Mouse (Mus musculus): ENCODE data around the gene Cep19.

Gene Cep19

DNA sequence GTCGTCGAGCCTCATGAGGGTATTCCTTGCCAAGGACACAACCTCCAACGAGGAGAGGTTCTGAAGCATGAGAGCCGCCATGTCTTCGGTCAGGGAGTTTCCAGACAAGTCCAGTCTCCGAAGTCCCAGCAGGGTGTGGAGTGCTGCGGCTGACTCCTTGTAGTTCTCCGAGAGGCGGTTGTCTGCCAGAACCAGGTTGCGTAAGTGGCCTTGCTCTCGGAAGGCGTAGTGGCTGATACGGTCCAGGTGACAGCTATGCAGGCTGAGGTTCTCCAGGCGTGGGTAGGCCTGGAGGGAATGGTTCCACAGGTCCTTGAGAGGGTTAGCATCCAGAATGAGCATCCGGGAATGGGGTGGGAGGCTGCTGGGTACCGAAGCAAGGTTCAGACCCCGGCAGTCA lies 45.0 kb downstream of the Cep19 start:
- no peak for DNase-seq (ENCODE audit: low spot score)

DNA sequence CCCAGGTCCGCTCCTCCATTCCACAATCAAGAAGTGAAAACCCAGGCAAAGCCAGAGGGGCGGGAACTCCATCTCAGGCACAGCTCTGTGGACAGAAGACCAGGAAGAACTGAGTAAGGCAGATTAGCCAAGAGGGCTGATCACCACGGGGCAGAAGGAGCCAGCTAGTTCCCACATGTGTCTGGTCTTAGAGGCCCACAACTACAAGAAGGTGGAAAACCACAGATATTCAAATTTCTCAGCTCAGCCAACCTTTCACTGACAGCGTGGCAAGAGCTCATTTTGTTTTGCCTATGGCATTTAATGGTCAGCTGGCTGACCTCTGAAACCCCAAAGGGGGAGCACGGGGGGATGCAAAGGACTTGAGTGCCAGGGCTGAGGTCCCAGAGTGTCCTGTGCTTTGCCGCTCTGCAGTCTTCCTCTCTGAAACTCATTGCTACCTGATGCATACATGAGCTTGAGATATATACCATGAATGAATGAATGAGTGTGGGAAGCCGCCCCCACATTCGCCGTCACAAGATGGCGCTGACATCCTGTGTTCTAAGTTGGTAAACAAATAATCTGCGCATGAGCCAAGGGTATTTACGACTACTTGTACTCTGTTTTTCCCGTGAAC lies 48.1 kb downstream of the Cep19 start:
- no peak for DNase-seq (ENCODE audit: low spot score)

DNA sequence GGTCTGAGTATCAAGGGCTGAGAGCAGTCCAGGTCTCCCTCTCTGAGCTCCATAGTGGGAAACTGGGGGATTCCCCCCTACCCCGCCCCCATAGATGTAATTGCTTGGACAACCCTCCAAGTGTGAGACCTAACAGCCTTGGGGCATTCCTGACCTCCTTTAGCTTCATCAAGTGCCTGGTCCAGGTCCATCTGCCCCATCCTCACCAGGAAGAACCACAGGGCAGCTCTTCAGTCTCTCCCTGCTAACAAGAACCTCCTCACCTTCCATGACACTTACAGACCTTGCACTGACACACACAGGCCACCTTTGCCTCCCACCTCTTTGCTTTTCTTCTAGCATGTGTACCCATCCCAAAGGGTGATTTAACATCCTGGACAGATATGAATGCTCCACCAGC lies 54.4 kb downstream of the Cep19 start:
- no peak for DNase-seq (ENCODE audit: low spot score)

GRCm38 (mm10) chr16:32154437-32154836 lies 54.8 kb downstream of the Cep19 start:
- no peak for DNase-seq (ENCODE audit: low spot score)

GRCm38 (mm10) chr16:32156719-32157118 lies 57.1 kb downstream of the Cep19 start:
- DNase-seq (ENCODE audit: low spot score) = no peak

- DNase-seq (ENCODE audit: low spot score) = no peak
Measured at GRCm38 (mm10) chr16:32157369-32157768, 57.8 kb downstream of the Cep19 start.
